Mouse (Mus musculus): ENCODE data around the gene Fastkd3.

GRCm38 (mm10) chr13:68583961-68584360 is 1.9 kb downstream of the Fastkd3 start:
- no peak for TF ChIP-seq POLR2A (IDR thresholded peaks at IDR 0.05; ENCODE audit: low read depth, low read length)
- no peak for TF ChIP-seq E2F4 (IDR thresholded peaks at IDR 0.05; ENCODE audit: insufficient replicate concordance, low read depth, low read length)
- TF ChIP-seq IRF4 (IDR thresholded peaks at IDR 0.05; ENCODE audit: low read depth, low read length): no peak
- TF ChIP-seq CTCF (conservative IDR thresholded peaks at IDR 0.05 in 1 of 2, IDR thresholded peaks at IDR 0.05 in 1 of 2; ENCODE audit: low read depth in 2 of 2, low read length in 2 of 2): no peak
- TF ChIP-seq EP300 (IDR thresholded peaks at IDR 0.05; ENCODE audit: low read length): no peak
- no peak for TF ChIP-seq POLR2AphosphoS2 (IDR thresholded peaks at IDR 0.05; ENCODE audit: low read depth, low read length)
- no peak for TF ChIP-seq RCOR1 (conservative IDR thresholded peaks at IDR 0.05; ENCODE audit: low read depth, low read length)
- no peak for TF ChIP-seq ELF1 (IDR thresholded peaks at IDR 0.05; ENCODE audit: low read depth, low read length)
- no peak for TF ChIP-seq MYC (IDR thresholded peaks at IDR 0.05; ENCODE audit: low read depth, low read length)
- no peak for TF ChIP-seq KAT2A (IDR thresholded peaks at IDR 0.05; ENCODE audit: insufficient replicate concordance, low read length)
- TF ChIP-seq JUN (IDR thresholded peaks at IDR 0.05; ENCODE audit: insufficient read depth, low read depth, low read length): no peak
- TF ChIP-seq BHLHE40 (IDR thresholded peaks at IDR 0.05; ENCODE audit: low read depth, low read length): no peak
